Mouse (Mus musculus) spleen, adult 12 weeks (tissue): ENCODE data around the gene Rxra.

Source experiments
- DNase-seq: peaks from one replicate; pipeline ENCODE4 v3.0.0; 2022; ENCODE audit warnings: low spot score

Gene Rxra

GRCm38 (mm10) chr2:27738396-27738795 lies 62.2 kb downstream of the Rxra start:
- DNase-seq = no peak

- DNase-seq = peak; percentile 55
Measured at GRCm38 (mm10) chr2:27740091-27740608, 63.9 kb downstream of the Rxra start.

GRCm38 (mm10) chr2:27743177-27743576 lies 66.9 kb downstream of the Rxra start:
- no peak for DNase-seq

DNA sequence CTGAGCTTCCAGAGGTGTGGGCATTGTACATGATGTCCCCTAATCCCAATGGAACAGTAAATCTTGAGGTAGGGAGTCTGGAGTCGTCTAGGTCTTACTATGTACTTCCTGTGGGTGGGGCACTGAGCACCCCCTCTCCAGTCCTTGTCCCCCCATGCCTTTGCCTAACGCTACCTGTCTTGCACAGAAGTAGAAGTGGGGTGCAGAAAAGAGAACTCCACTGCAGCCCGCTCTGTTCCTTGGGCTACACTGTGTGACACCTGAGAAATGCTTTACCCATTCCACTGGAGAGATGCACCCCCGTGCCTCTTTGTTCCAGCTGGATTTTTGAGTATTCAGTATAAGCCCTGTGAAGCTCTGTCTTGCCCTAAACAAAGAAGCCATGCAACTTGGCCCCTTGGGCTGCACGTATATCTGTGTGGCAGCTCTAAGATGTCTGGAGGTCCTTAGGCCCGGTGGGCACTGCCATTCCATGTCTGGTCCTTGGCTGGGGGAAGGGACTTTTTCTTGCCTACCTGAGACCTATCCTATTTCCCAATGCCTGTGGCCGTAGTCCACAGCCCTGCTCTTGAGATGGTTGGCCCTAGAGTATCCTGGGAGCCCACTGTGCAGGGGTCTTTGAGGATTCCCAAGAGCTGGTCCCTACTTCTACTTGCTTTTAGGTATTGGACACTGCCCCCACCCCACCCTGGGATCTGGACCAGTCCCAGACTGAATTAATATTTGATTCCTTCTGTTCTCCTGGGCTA lies 67.8 kb downstream of the Rxra start:
- DNase-seq = no peak

GRCm38 (mm10) chr2:27744612-27745351 lies 68.5 kb downstream of the Rxra start:
- no peak for DNase-seq

DNA sequence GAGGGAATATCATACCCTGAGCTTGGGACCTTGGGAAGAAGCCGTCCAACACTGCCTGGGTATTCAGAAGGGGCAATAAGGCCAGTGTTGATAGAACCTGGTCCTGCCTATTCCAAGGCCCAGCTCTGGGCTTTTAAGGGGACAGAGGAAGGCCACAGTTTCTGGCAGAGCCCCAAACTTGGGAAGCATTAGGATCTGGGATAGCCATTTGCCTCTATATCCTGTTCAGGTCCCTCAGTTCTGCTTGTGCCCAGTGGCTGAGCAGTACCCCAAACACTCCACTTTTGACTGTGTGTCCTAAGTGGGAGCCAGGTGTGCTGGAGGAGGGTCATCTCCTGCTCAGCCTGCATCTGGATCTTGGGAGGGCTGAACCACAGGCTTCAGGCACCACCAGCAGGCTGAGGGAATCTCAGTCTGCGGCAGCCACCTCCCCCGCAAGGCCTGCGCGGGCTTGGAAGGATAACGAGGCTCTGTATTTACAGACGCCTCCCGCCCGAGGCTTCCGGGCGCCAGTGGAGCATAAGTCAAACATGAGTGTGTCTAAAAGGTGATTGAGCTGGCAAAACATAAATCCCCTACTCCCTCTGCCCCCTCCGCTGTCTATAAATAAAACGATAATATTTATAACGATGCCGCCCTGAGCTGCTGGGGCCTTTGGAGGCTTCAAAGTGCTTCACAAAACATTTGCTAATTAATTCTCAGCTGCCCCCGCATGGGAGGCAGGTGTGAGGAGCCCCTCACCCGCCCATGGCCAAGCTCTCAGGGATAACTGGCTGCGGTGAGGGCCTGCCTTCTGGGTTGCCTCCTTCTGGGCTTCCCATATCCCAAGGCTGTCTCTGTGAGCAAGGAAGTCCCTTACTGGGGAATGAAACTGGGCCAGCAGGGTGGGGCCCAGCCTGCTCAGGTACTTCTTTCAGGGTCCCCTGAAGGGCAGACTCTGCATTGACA lies 69.7 kb downstream of the Rxra start:
- DNase-seq = no peak

DNA sequence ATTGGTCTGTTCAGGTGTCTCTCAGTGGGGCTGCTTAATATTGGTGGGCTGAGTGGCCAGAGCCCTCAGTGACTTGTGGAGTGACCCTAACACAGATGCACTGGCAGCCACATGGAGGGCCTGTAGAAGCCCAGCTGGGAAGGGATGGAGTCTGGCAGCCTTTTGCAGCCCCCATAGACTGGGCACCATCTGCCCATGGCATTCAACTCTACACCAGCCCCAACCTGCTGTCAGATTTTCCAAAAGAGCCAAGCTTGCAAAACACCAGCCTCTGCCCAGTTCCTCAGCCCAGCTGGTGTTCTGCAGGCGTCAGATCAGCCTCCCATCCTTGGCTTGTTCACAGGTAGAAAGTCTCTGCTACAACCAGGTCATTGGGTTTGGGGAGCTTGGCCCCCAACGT lies 70.6 kb downstream of the Rxra start:
- no peak for DNase-seq

- DNase-seq = no peak
Measured at GRCm38 (mm10) chr2:27748984-27749383, 72.7 kb downstream of the Rxra start.

DNA sequence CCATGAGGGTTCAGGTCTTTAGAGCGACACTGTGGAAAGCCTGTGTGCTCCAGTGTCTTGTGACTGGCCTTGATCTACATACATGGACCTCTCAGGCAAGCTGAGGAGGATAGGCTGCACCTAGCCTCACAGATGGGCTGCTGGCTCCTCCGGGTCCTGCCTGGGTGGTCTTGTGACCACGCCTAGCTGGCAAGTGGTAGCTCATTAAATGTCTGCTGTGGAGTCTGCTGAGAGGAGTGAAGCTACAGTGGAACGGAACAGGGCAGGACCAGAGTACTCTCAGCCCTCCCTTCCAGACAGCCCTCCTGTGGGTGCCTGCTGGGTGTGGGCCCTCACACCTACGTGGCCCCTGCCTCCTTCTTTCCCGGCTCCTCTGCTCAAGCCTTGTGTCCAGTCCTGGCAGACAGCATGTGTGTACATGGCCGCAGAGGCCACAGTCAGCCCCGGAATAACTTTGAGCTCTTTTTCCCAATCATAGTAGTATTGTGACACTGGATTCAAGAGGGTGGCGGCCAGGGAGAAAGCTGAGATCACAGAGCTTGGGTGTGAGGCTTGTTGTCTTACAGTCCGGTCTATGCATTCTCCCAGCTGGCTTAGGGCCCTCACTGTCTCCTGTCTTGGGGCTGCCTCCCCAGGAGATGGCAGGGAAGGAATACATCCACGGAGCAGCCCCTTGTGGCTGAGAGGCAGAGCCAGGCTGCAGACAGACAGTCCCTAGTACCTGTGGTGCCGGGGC lies 74.3 kb downstream of the Rxra start:
- no peak for DNase-seq

DNA sequence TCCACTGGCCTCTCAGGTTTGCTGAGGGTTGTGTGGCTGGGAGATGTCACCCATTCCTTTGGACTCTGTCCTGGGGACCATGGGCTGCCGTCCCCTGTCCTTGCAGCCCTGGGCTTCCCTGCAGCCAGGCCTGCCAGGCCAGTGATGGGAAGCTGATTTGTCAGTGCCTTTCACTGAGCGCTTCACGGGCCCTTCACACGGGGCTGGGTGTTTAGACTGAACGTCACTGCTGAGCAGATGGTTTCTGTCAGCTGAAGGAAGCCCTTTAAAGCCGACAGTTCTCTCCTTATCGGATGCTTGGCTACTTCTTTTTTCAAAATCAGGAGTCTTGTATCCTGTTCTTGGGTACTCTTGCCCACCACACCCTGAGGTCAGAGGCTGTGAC lies 74.9 kb downstream of the Rxra start:
- no peak for DNase-seq

DNA sequence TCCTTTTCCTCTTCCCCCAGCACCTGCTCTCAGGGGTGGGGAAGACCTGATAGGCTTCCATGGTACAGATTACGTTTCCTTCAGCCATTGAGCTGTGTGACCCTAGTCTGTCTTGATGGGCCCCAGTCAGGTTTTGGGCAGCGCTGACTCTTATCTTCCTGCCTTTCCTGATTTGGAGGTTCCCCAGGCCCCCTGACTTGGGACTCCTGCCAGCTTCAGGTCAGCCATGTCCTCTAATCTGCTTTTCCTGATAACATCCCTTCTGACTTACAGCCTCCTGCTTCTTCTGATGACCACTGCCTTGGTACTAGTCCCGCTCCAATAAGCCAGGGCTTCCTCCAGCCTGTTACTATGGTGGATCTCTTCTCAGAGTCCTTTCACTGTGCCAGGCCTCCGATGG lies 75.6 kb downstream of the Rxra start:
- DNase-seq = no peak

DNA sequence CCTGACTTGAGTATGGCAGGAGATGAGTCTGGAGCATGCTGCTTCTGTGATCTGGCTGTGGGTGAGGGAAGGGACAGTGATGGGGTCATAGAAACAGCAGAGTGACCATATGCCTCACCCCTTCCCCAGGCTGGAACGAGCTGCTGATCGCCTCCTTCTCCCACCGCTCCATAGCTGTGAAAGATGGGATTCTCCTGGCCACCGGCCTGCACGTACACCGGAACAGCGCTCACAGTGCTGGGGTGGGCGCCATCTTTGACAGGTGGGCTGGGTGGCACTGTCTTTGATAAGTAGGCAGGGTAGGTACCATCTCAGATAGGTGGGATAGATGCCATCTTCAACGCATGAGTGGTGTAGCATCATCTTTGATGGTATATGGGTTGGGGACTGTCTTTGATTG lies 77.9 kb downstream of the Rxra start:
- no peak for DNase-seq

GRCm38 (mm10) chr2:27755986-27756641 lies 79.9 kb downstream of the Rxra start:
- DNase-seq = no peak

DNA sequence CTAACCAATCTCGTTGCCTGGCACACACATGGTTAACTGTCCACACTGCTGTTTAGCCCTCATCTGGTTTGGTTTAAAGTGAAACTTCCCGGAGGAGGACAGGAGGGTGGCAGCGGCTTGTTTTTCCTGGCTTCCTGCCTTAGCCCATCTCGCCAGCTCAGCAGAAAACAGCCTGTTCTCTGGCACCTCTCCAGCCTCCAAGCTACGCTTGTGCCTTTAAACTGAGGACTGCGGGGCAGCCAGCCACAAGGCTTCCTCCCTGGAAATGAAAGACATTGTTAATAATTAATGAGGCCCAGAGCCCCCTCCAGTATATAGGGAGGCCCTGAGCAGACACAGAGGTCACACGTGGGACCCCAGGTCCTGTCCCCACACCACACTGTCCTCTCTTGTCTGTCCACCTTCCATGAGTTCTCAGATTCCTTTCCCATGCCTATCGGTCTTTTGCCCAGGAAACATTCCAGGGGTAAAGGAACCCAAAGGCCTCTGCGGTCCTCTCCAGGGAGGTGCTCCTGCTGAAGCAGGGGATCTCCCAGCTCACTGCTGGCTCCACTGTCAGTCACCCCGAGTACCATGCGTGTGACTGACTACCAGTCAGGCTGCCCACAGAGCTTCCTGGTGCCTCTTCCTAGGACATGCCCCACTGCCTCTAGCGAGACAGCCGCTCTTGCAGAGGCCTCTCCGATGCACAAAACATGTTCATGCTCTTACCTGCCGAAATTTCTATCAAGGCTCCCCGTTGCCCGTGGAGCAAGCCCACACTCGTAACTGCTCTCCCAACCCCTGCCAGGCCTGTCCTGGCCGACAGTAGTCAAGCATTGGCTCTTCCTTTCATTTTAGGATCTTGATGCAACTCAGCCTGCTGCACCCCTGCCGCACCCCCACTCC lies 82.4 kb downstream of the Rxra start:
- no peak for DNase-seq

GRCm38 (mm10) chr2:27759431-27759830 lies 83.2 kb downstream of the Rxra start:
- no peak for DNase-seq

- no peak for DNase-seq
Measured at GRCm38 (mm10) chr2:27761260-27761995, 85.2 kb downstream of the Rxra start.

DNA sequence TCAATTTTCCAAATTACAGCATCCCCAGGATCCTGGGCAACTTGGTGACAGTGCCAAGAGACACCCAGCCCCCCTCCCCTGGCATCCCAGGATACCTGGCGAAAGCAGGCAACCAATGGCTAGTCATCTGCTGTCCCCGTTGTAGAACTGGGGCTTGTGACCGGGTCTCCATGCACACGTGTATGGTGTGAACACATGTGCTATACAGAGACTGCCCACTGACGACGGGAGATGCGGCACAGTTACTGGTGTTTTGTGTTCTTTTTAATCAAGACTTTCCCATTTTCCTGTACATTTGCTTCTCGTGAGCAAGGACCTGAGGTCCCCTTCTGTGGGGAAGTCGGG lies 85.7 kb downstream of the Rxra start:
- DNase-seq = no peak

- DNase-seq = no peak
Measured at GRCm38 (mm10) chr2:27762509-27762908, 86.3 kb downstream of the Rxra start.
